Mouse (Mus musculus) forebrain, embryonic 15.5 days (tissue): ENCODE measurements around the gene Micu1. TPM values are rescaled to one million over a fixed set of nuclear protein-coding genes. Genes with fewer than 3 reads are reported as not detected.

Source experiments
- ATAC-seq: fragments of 200-750 bp; cut with Nextera tagmentation; replicated peaks from 2 replicates; pipeline ENCODE4 v1.8.0; 2017; ENCODE audit warnings: mild to moderate bottlenecking, moderate TSS enrichment, moderate library complexity
- H3K27ac ChIP-seq: fragments of 300-500 bp; sonication (generic); replicated peaks from 2 replicates; pipeline ENCODE4 v1.5.1; 2015; ENCODE audit warnings: mild to moderate bottlenecking, inconsistent platforms
- H3K27me3 ChIP-seq: fragments of 300-500 bp; sonication (generic); 2 replicates; pipeline ENCODE4 v1.6.1; 2015; ENCODE audit warnings: inconsistent platforms
- H3K36me3 ChIP-seq: fragments of 300-500 bp; sonication (generic); 2 replicates; pipeline ENCODE4 v1.6.1; 2015; ENCODE audit warnings: mild to moderate bottlenecking, inconsistent platforms
- H3K4me1 ChIP-seq: fragments of 300-500 bp; sonication (generic); 2 replicates; pipeline ENCODE4 v1.6.1; 2015; ENCODE audit warnings: inconsistent platforms
- H3K4me2 ChIP-seq: fragments of 300-500 bp; sonication (generic); replicated peaks from 2 replicates; pipeline ENCODE4 v1.6.1; 2015; ENCODE audit warnings: mild to moderate bottlenecking, inconsistent platforms
- H3K4me3 ChIP-seq: fragments of 300-500 bp; sonication (generic); 2 replicates; pipeline ENCODE4 v1.5.1; 2015; ENCODE audit warnings: mild to moderate bottlenecking, inconsistent platforms
- H3K9ac ChIP-seq: fragments of 300-500 bp; sonication (generic); replicated peaks from 2 replicates; pipeline ENCODE4 v1.6.1; 2015; ENCODE audit warnings: mild to moderate bottlenecking, inconsistent platforms
- H3K9me3 ChIP-seq: fragments of 300-500 bp; sonication (generic); 2 replicates; pipeline ENCODE4 v1.6.1; 2016; ENCODE audit warnings: inconsistent platforms
- WGBS: fragments of 180-500 bp; shearing (Covaris S2); methylation state at CpG from one replicate; pipeline ENCODE4 v1.1.7; 2015; ENCODE audit warnings: mixed read lengths; 5-methylcytosine and 5-hydroxymethylcytosine counted together
- polyA plus RNA-seq: library from polyadenylated mRNA; unstranded; fragments of >200 nt; fragmentation: Nextera tagmentation; extraction: Ambion mirVana; gene quantifications from 2 replicates; pipeline ENCODE4 v1.2.1, GENCODE M21; 2015

Micu1 gene
- polyA plus RNA-seq, 1 experiment from 2014 or later = 79.1 TPM

- Histone ChIP-seq H3K4me3 (no peak overlapping the region), H3K27ac (no peak overlapping the region), H3K9ac (no peak overlapping the region), H3K9me3 (no peaks in the 10 kb centered on the region), H3K36me3 (no peaks in the 10 kb centered on the region), H3K4me2 (no peak overlapping the region), H3K27me3 (no peaks in the 10 kb centered on the region), H3K4me1 (0 out of 2 replicates have a peak, but pooled peaks cover 8% of the 10 kb centered on the region)
- WGBS = 84% methylated on average over 9 of the region's 9 CpGs
- no peak for ATAC-seq
Observed at GRCm38 (mm10) chr10:59819146-59819545, 116.9 kb downstream of the Micu1 start.

GRCm38 (mm10) chr10:59820886-59821285, 118.6 kb downstream of the Micu1 start:
- Histone ChIP-seq H3K36me3 (no peaks in the 10 kb centered on the region), H3K4me3 (no peak overlapping the region), H3K4me1 (0 out of 2 replicates have a peak, but pooled peaks cover 8% of the 10 kb centered on the region), H3K27me3 (no peaks in the 10 kb centered on the region), H3K27ac (no peak overlapping the region), H3K9ac (no peak overlapping the region), H3K9me3 (no peaks in the 10 kb centered on the region), H3K4me2 (no peak overlapping the region)
- WGBS = 91% methylated on average over 5 of the region's 5 CpGs
- ATAC-seq = no peak

GRCm38 (mm10) chr10:59821334-59822066, 119.2 kb downstream of the Micu1 start:
- no peaks in the 10 kb centered on the region for H3K36me3 ChIP-seq
- no peak overlapping the region for H3K9ac ChIP-seq
- WGBS = 95% methylated on average over 7 of the region's 7 CpGs
- ATAC-seq = no peak
- H3K4me3 ChIP-seq = no peak overlapping the region
- no peak overlapping the region for H3K4me2 ChIP-seq
- H3K4me1 ChIP-seq = 0 out of 2 replicates have a peak, but pooled peaks cover 5% of the 10 kb centered on the region
- no peak overlapping the region for H3K27ac ChIP-seq
- H3K27me3 ChIP-seq = no peaks in the 10 kb centered on the region
- H3K9me3 ChIP-seq = no peaks in the 10 kb centered on the region

GRCm38 (mm10) chr10:59822857-59823256, 120.6 kb downstream of the Micu1 start:
- Histone ChIP-seq H3K4me1 (no peaks in the 10 kb centered on the region), H3K36me3 (peaks cover 9% of the 10 kb centered on the region), H3K27ac (no peak overlapping the region), H3K4me3 (no peak overlapping the region), H3K9me3 (no peaks in the 10 kb centered on the region), H3K9ac (no peak overlapping the region), H3K27me3 (no peaks in the 10 kb centered on the region), H3K4me2 (no peak overlapping the region)
- 88% methylated on average over 10 of the region's 10 CpGs for WGBS
- ATAC-seq = no peak

GRCm38 (mm10) chr10:59825137-59825812, 123.0 kb downstream of the Micu1 start:
- no peak for ATAC-seq
- 85% methylated on average over 16 of the region's 16 CpGs for WGBS

GRCm38 (mm10) chr10:59829886-59830285, 127.6 kb downstream of the Micu1 start:
- Histone ChIP-seq H3K4me3 (no peak overlapping the region), H3K27ac (no peak overlapping the region), H3K4me1 (no peaks in the 10 kb centered on the region), H3K36me3 (peaks cover 28% of the 10 kb centered on the region), H3K9me3 (no peaks in the 10 kb centered on the region), H3K9ac (no peak overlapping the region), H3K27me3 (no peaks in the 10 kb centered on the region), H3K4me2 (no peak overlapping the region)
- ATAC-seq = no peak
- whole genome bisulfite sequencing = 93% methylated on average over 6 of the region's 6 CpGs

More at GRCm38 (mm10) chr10:59825137-59825812, 123.0 kb downstream of the Micu1 start:
- Histone ChIP-seq H3K27me3 (no peaks in the 10 kb centered on the region), H3K9me3 (no peaks in the 10 kb centered on the region), H3K9ac (no peak overlapping the region), H3K4me3 (no peak overlapping the region), H3K27ac (no peak overlapping the region), H3K4me2 (no peak overlapping the region), H3K4me1 (no peaks in the 10 kb centered on the region), H3K36me3 (peaks cover 28% of the 10 kb centered on the region)

- no peak overlapping the region for H3K4me3 ChIP-seq
- peaks cover 28% of the 10 kb centered on the region for H3K36me3 ChIP-seq
- H3K27ac ChIP-seq = no peak overlapping the region
- no peaks in the 10 kb centered on the region for H3K9me3 ChIP-seq
- no peaks in the 10 kb centered on the region for H3K4me1 ChIP-seq
- H3K9ac ChIP-seq = no peak overlapping the region
- ATAC-seq = no peak
- WGBS = 92% methylated on average over 7 of the region's 7 CpGs
- H3K27me3 ChIP-seq = no peaks in the 10 kb centered on the region
- H3K4me2 ChIP-seq = no peak overlapping the region
Observed at GRCm38 (mm10) chr10:59831950-59832349, 129.7 kb downstream of the Micu1 start.

- H3K4me3 ChIP-seq = no peak overlapping the region
- no peak overlapping the region for H3K9ac ChIP-seq
- H3K4me2 ChIP-seq = no peak overlapping the region
- no peaks in the 10 kb centered on the region for H3K36me3 ChIP-seq
- no peaks in the 10 kb centered on the region for H3K9me3 ChIP-seq
- no peak overlapping the region for H3K27ac ChIP-seq
- 90% methylated on average over 14 of the region's 14 CpGs for WGBS
- H3K4me1 ChIP-seq = no peaks in the 10 kb centered on the region
- no peaks in the 10 kb centered on the region for H3K27me3 ChIP-seq
- ATAC-seq = no peak
Observed at GRCm38 (mm10) chr10:59835301-59836155, 133.3 kb downstream of the Micu1 start.

- H3K4me2 ChIP-seq = no peak overlapping the region
- WGBS = 96% methylated on average over 5 of the region's 5 CpGs
Observed at GRCm38 (mm10) chr10:59837490-59837889, 135.2 kb downstream of the Micu1 start.

GRCm38 (mm10) chr10:59841434-59841833, 139.2 kb downstream of the Micu1 start:
- Histone ChIP-seq H3K9me3 (no peaks in the 10 kb centered on the region), H3K4me3 (no peak overlapping the region), H3K27me3 (no peaks in the 10 kb centered on the region), H3K4me1 (no peaks in the 10 kb centered on the region), H3K27ac (no peak overlapping the region), H3K9ac (no peak overlapping the region), H3K4me2 (no peak overlapping the region), H3K36me3 (no peaks in the 10 kb centered on the region)
- 87% methylated on average over 8 of the region's 8 CpGs for WGBS
- ATAC-seq = no peak

More at GRCm38 (mm10) chr10:59837490-59837889, 135.2 kb downstream of the Micu1 start:
- ATAC-seq = no peak
- H3K27ac ChIP-seq = no peak overlapping the region
- H3K9ac ChIP-seq = no peak overlapping the region
- H3K4me3 ChIP-seq = no peak overlapping the region
- H3K36me3 ChIP-seq = no peaks in the 10 kb centered on the region
- no peaks in the 10 kb centered on the region for H3K27me3 ChIP-seq
- no peaks in the 10 kb centered on the region for H3K9me3 ChIP-seq
- no peaks in the 10 kb centered on the region for H3K4me1 ChIP-seq

GRCm38 (mm10) chr10:59843125-59843524, 140.8 kb downstream of the Micu1 start:
- Histone ChIP-seq H3K4me3 (no peak overlapping the region), H3K9me3 (no peaks in the 10 kb centered on the region), H3K4me1 (no peaks in the 10 kb centered on the region), H3K27ac (no peak overlapping the region), H3K36me3 (no peaks in the 10 kb centered on the region), H3K9ac (no peak overlapping the region), H3K27me3 (no peaks in the 10 kb centered on the region), H3K4me2 (no peak overlapping the region)
- ATAC-seq = no peak
- 32% methylated on average over 5 of the region's 5 CpGs for WGBS

- Histone ChIP-seq H3K4me2 (no peak overlapping the region), H3K4me3 (no peak overlapping the region), H3K27me3 (no peaks in the 10 kb centered on the region), H3K4me1 (no peaks in the 10 kb centered on the region), H3K9ac (no peak overlapping the region), H3K27ac (no peak overlapping the region), H3K36me3 (no peaks in the 10 kb centered on the region), H3K9me3 (no peaks in the 10 kb centered on the region)
- 77% methylated on average over 9 of the region's 9 CpGs for WGBS
- ATAC-seq = no peak
Observed at GRCm38 (mm10) chr10:59844686-59845085, 142.4 kb downstream of the Micu1 start.
